Mouse (Mus musculus): ENCODE measurements around the gene Zbtb11. TPM values are rescaled to one million over a fixed set of nuclear protein-coding genes. Genes with fewer than 3 reads are reported as not detected.
A peak's percentile ranks its signal among the peaks of the same experiment; 100 is the strongest.

Zbtb11 gene
- total and polyA plus RNA-seq, 3 experiments, result 12.5 to 19.0 TPM; not detected in 1

- no peak for TF ChIP-seq MAX (IDR thresholded peaks at IDR 0.05; ENCODE audit: low read length)
- no peak for TF ChIP-seq TAL1 (IDR thresholded peaks at IDR 0.05; ENCODE audit: low read length)
- TF ChIP-seq HCFC1 (IDR thresholded peaks at IDR 0.05; ENCODE audit: low read depth, low read length), result no peak
- TF ChIP-seq POLR2A (IDR thresholded peaks at IDR 0.05; ENCODE audit: control insufficient read depth in 1 of 2, insufficient read depth in 1 of 2, low read depth in 1 of 2, low read length in 2 of 2, poor library complexity in 1 of 2), result no peak
- TF ChIP-seq E2F4 (IDR thresholded peaks at IDR 0.05; ENCODE audit: borderline replicate concordance, low read depth, low read length), result no peak
- TF ChIP-seq POLR2AphosphoS2 (IDR thresholded peaks at IDR 0.05; ENCODE audit: low read length), result no peak
- peak; percentile 74 for TF ChIP-seq RAD21 (IDR thresholded peaks at IDR 0.05; ENCODE audit: low read depth, low read length)
- TF ChIP-seq MYC (IDR thresholded peaks at IDR 0.05; ENCODE audit: low read depth, low read length), result 0 out of 2 replicates have a peak, but pooled peaks have one; percentile 36
- TF ChIP-seq USF2 (IDR thresholded peaks at IDR 0.05; ENCODE audit: borderline replicate concordance in 1 of 2, insufficient read depth in 1 of 2, low read depth in 1 of 2, low read length in 2 of 2), result no peak
- no peak for TF ChIP-seq UBTF (IDR thresholded peaks at IDR 0.05; ENCODE audit: borderline replicate concordance, insufficient read depth, low read depth, low read length)
- TF ChIP-seq ZC3H11A (IDR thresholded peaks at IDR 0.05; ENCODE audit: low read depth, low read length), result peak; percentile 77
- TF ChIP-seq JUND (IDR thresholded peaks at IDR 0.05; ENCODE audit: low read depth, low read length), result no peak
- no peak for TF ChIP-seq GATA1 (IDR thresholded peaks at IDR 0.05; ENCODE audit: low read depth, low read length)
- no peak for TF ChIP-seq BHLHE40 (IDR thresholded peaks at IDR 0.05; ENCODE audit: borderline replicate concordance, low read depth, low read length)
- peak; percentile 16; the same call in 1 of the 2 replicates for TF ChIP-seq RCOR1 (IDR thresholded peaks at IDR 0.05; ENCODE audit: low read depth, low read length)
- no peak for TF ChIP-seq KAT2A (conservative IDR thresholded peaks at IDR 0.05; ENCODE audit: low read depth, low read length)
- TF ChIP-seq SIN3A (IDR thresholded peaks at IDR 0.05; ENCODE audit: low read length), result peak; percentile 70
- peak; percentile 92 for TF ChIP-seq ZNF384 (IDR thresholded peaks at IDR 0.05; ENCODE audit: low read depth, low read length)
- no peak for TF ChIP-seq CHD2 (IDR thresholded peaks at IDR 0.05; ENCODE audit: low read length)
- TF ChIP-seq SMC3 (IDR thresholded peaks at IDR 0.05; ENCODE audit: low read depth, low read length), result peak; percentile 84
- no peak for TF ChIP-seq ZMIZ1 (IDR thresholded peaks at IDR 0.05; ENCODE audit: low read depth, low read length)
- TF ChIP-seq USF1 (IDR thresholded peaks at IDR 0.05; ENCODE audit: low read depth, low read length), result no peak
- peak; percentile 48; the same call in 1 of the 2 replicates for TF ChIP-seq MXI1 (IDR thresholded peaks at IDR 0.05; ENCODE audit: low read depth, low read length)
- TF ChIP-seq ETS1 (IDR thresholded peaks at IDR 0.05; ENCODE audit: low read depth, low read length), result no peak
- TF ChIP-seq CTCF (IDR thresholded peaks at IDR 0.05 in 2 of 3, conservative IDR thresholded peaks at IDR 0.05 in 1 of 3; ENCODE audit: control insufficient read depth in 1 of 3, insufficient read depth in 1 of 3, low read depth in 2 of 3, low read length in 3 of 3, poor library complexity in 1 of 3, severe bottlenecking in 1 of 3), result peak; percentile 37 to 73 (median 65)
- Histone ChIP-seq H3K27ac (ENCODE audit: control insufficient read depth, low read depth, low read length) (no peak overlapping the region), H3K4me1 (ENCODE audit: control insufficient read depth in 1 of 2, insufficient read depth in 2 of 2, low read length in 2 of 2) (peaks cover 0 to 5% of the 10 kb centered on the region in 2 experiments; a peak in 3 of 4 replicates), H3K9ac (ENCODE audit: control insufficient read depth, low read depth, low read length, poor library complexity, severe bottlenecking) (no peak overlapping the region), H3K27me3 (ENCODE audit: control insufficient read depth in 1 of 2, insufficient read depth in 2 of 2, low read length in 2 of 2) (no peaks in the 10 kb centered on the region), H3K9me3 (replicated peaks; ENCODE audit: insufficient read depth, low read length) (no peaks in the 10 kb centered on the region), H3K79me2 (ENCODE audit: control insufficient read depth, insufficient read depth, low read length, poor library complexity) (peaks cover 18% of the 10 kb centered on the region), H3K4me3 (ENCODE audit: control insufficient read depth in 1 of 2, insufficient read depth in 1 of 2, low read depth in 2 of 2, low read length in 2 of 2) (no peak overlapping the region), H3K36me3 (ENCODE audit: control insufficient read depth in 1 of 2, insufficient read depth in 2 of 2, low read length in 2 of 2) (peaks cover 5 to 18% of the 10 kb centered on the region in 2 experiments)
- DNase-seq (ENCODE audit: low read depth, low spot score), result peak; percentile 78
Measured at GRCm38 (mm10) chr16:55964126-55964949, 9.3 kb upstream of the Zbtb11 start.

Data from MEL (cell line).